Mouse (Mus musculus) kidney, adult 2 months (tissue): ENCODE measurements around the gene Mgp.

ENCODE experiments used
- CTCF ChIP-seq: fragments of 200-500 bp; conservative IDR thresholded peaks from 2 replicates; pipeline ENCODE4 v1.5.1; 2011; ENCODE audit warnings: low read depth, mild to moderate bottlenecking, control low read depth, low read length, moderate library complexity, mixed read lengths; ENCODE audit not compliant: insufficient read depth, insufficient read length
- POLR2A ChIP-seq: fragments of 200-500 bp; IDR thresholded peaks from one replicate; pipeline ENCODE4 v1.6.1; 2011; ENCODE audit warnings: low read depth, low read length, control low read depth

- TF ChIP-seq CTCF (no peak), POLR2A (no peak)
These were observed 24.9 kb upstream of the Mgp start for GRCm38 (mm10) chr6:136900369-136901009.
